Comparison of ENCODE assay signal across 20 mouse cellular contexts in genomic region chr10:117643302-117643701, GRCm38 (mm10).
"Had no signal": no experiment of that assay in that cellular context is flagged by ENCODE, and none has a peak within 500 bp of the region (broad histone marks: within the 10 kb centered on the region; RNA-seq: fewer than 3 reads in every experiment).

No protein-coding gene starts in this region.

- H3K9me3 ChIP-seq: lung, embryonic 15.5 days; midbrain, embryonic 12.5 days; midbrain, embryonic 15.5 days; neural tube, embryonic 12.5 days; neural tube, embryonic 15.5 days; stomach, embryonic 15.5 days had no signal

- DNase-seq: kidney, adult 9 months; kidney, postnatal 25 days; layer of hippocampus, adult 9-11 months; liver, postnatal 0 days; lung, postnatal 14 days; lung, postnatal 4 days; right cerebral cortex, adult 18-20 months; right cerebral cortex, postnatal 14 days; right cerebral cortex, postnatal 4 days; thymus, adult 18-20 months; thymus, postnatal 36 days had no signal

- H3K4me1 ChIP-seq: lung, embryonic 15.5 days; neural tube, embryonic 12.5 days; stomach, embryonic 15.5 days had no signal

- H3K27ac ChIP-seq: kidney, postnatal 0 days; layer of hippocampus, adult 2 months; liver, embryonic 14.5 days; lung, embryonic 15.5 days; midbrain, embryonic 12.5 days; midbrain, embryonic 15.5 days; neural tube, embryonic 12.5 days; neural tube, embryonic 15.5 days; stomach, embryonic 15.5 days had no signal

- H3K27me3 ChIP-seq: lung, embryonic 15.5 days; midbrain, embryonic 15.5 days; neural tube, embryonic 12.5 days; neural tube, embryonic 15.5 days; stomach, embryonic 15.5 days had no signal

- H3K4me3 ChIP-seq: layer of hippocampus, adult 2 months; lung, embryonic 15.5 days; midbrain, embryonic 12.5 days; midbrain, embryonic 15.5 days; neural tube, embryonic 12.5 days; neural tube, embryonic 15.5 days; stomach, embryonic 15.5 days had no signal

- ATAC-seq: liver, postnatal 0 days; midbrain, embryonic 15.5 days had no signal

- H3K9ac ChIP-seq: liver, embryonic 14.5 days; liver, postnatal 0 days; lung, embryonic 15.5 days; midbrain, embryonic 12.5 days; midbrain, embryonic 15.5 days; neural tube, embryonic 12.5 days; neural tube, embryonic 15.5 days; stomach, embryonic 15.5 days had no signal

- H3K4me2 ChIP-seq: lung, embryonic 15.5 days; midbrain, embryonic 12.5 days; midbrain, embryonic 15.5 days; neural tube, embryonic 12.5 days; neural tube, embryonic 15.5 days; stomach, embryonic 15.5 days had no signal

- H3K36me3 ChIP-seq: lung, embryonic 15.5 days; midbrain, embryonic 12.5 days; midbrain, embryonic 15.5 days; neural tube, embryonic 12.5 days; neural tube, embryonic 15.5 days; stomach, embryonic 15.5 days had no signal
